Mouse (Mus musculus) ES-CJ7 (cell line): Measurements from ENCODE around the gene Ankrd50.

ENCODE experiments used
- DNase-seq: peaks from one replicate; pipeline ENCODE4 v3.0.0; 2011; ENCODE audit warnings: low read depth, low spot score

Gene Ankrd50

GRCm38 (mm10) chr3:38466139-38466538, 18.5 kb downstream of the Ankrd50 start:
- DNase-seq: no peak

- DNase-seq: no peak
Measured at GRCm38 (mm10) chr3:38463149-38463548, 21.5 kb downstream of the Ankrd50 start.

GRCm38 (mm10) chr3:38461742-38462141, 22.9 kb downstream of the Ankrd50 start:
- DNase-seq: no peak

GRCm38 (mm10) chr3:38460250-38460624, 24.4 kb downstream of the Ankrd50 start:
- DNase-seq: no peak

GRCm38 (mm10) chr3:38459507-38460249, 25.0 kb downstream of the Ankrd50 start:
- no peak for DNase-seq

- no peak for DNase-seq
Measured at GRCm38 (mm10) chr3:38457041-38457440, 27.6 kb downstream of the Ankrd50 start.

GRCm38 (mm10) chr3:38452199-38452598, 32.4 kb downstream of the Ankrd50 start:
- no peak for DNase-seq

- no peak for DNase-seq
Measured at GRCm38 (mm10) chr3:38446586-38446985, 38.1 kb downstream of the Ankrd50 start.

GRCm38 (mm10) chr3:38443875-38444274, 40.8 kb downstream of the Ankrd50 start:
- no peak for DNase-seq

GRCm38 (mm10) chr3:38440564-38440991, 44.1 kb downstream of the Ankrd50 start:
- no peak for DNase-seq

- DNase-seq: no peak
Measured at GRCm38 (mm10) chr3:38436596-38436995, 48.0 kb downstream of the Ankrd50 start.

GRCm38 (mm10) chr3:38435828-38436227, 48.8 kb downstream of the Ankrd50 start:
- no peak for DNase-seq

- DNase-seq: no peak
Measured at GRCm38 (mm10) chr3:38434486-38434885, 50.2 kb downstream of the Ankrd50 start.

- no peak for DNase-seq
Measured at GRCm38 (mm10) chr3:38433495-38434464, 50.9 kb downstream of the Ankrd50 start.

GRCm38 (mm10) chr3:38431461-38431860, 53.2 kb downstream of the Ankrd50 start:
- no peak for DNase-seq

GRCm38 (mm10) chr3:38431042-38431441, 53.6 kb downstream of the Ankrd50 start:
- DNase-seq: no peak

- no peak for DNase-seq
Measured at GRCm38 (mm10) chr3:38427200-38427599, 57.4 kb downstream of the Ankrd50 start.

- DNase-seq: no peak
Measured at GRCm38 (mm10) chr3:38423966-38424365, 60.7 kb downstream of the Ankrd50 start.

- DNase-seq: no peak
Measured at GRCm38 (mm10) chr3:38419896-38420295, 64.7 kb downstream of the Ankrd50 start.

- no peak for DNase-seq
Measured at GRCm38 (mm10) chr3:38415292-38415930, 69.2 kb downstream of the Ankrd50 start.
